Mouse (Mus musculus): ENCODE measurements around the gene Gstt2. TPM values are rescaled to one million over a fixed set of nuclear protein-coding genes. Genes with fewer than 3 reads are reported as not detected.
"Not testable (repeated sequence)": the region's sequence is repeated elsewhere in the genome, so short reads cannot be mapped to it uniquely, and the experiment has no call there.

The Gstt2 gene
- polyA plus RNA-seq, 1 experiment, result 73.4 TPM

- Histone ChIP-seq H3K36me3 (ENCODE audit: control insufficient read depth, insufficient read depth, low read length) (no peaks in the 10 kb centered on the region), H3K4me3 (ENCODE audit: extremely low read depth, insufficient read depth, insufficient read length) (no peak overlapping the region), H3K27ac (ENCODE audit: insufficient read depth, low read length) (no peak overlapping the region), H3K4me1 (ENCODE audit: control insufficient read depth, insufficient read depth, insufficient read length) (no peaks in the 10 kb centered on the region; the same call in 1 of the 2 replicates), H3K27me3 (ENCODE audit: control insufficient read depth, insufficient read depth, low read length) (no peaks in the 10 kb centered on the region)
- whole genome bisulfite sequencing, result 45% methylated on average over 3 of the region's 3 CpGs
- TF ChIP-seq CTCF (IDR thresholded peaks at IDR 0.05; ENCODE audit: extremely low read depth, insufficient read depth, insufficient read length, insufficient replicate concordance), result no peak
- TF ChIP-seq POLR2A (IDR thresholded peaks at IDR 0.05; ENCODE audit: low read depth, low read length), result no peak
- DNase-seq (ENCODE audit: low read depth in 1 of 2, low spot score in 2 of 2), result no peak
These were observed 11.2 kb upstream of the Gstt2 start for GRCm38 (mm10) chr10:75848382-75848781.

GRCm38 (mm10) chr10:75845306-75845930 lies 8.2 kb upstream of the Gstt2 start:
- Histone ChIP-seq H3K4me1 (ENCODE audit: control insufficient read depth, insufficient read depth, insufficient read length) (no peaks in the 10 kb centered on the region; the same call in 1 of the 2 replicates), H3K27ac (ENCODE audit: insufficient read depth, low read length) (no peak overlapping the region), H3K36me3 (ENCODE audit: control insufficient read depth, insufficient read depth, low read length) (no peaks in the 10 kb centered on the region), H3K4me3 (ENCODE audit: extremely low read depth, insufficient read depth, insufficient read length) (no peak overlapping the region), H3K27me3 (ENCODE audit: control insufficient read depth, insufficient read depth, low read length) (no peaks in the 10 kb centered on the region)
- 87% methylated on average over 6 of the region's 6 CpGs for WGBS
- no peak for TF ChIP-seq POLR2A (IDR thresholded peaks at IDR 0.05; ENCODE audit: low read depth, low read length)
- TF ChIP-seq CTCF (IDR thresholded peaks at IDR 0.05; ENCODE audit: extremely low read depth, insufficient read depth, insufficient read length, insufficient replicate concordance), result no peak
- DNase-seq (ENCODE audit: low read depth in 1 of 2, low spot score in 2 of 2), result no peak

- Histone ChIP-seq H3K36me3 (ENCODE audit: control insufficient read depth, insufficient read depth, low read length) (no peaks in the 10 kb centered on the region), H3K27ac (ENCODE audit: insufficient read depth, low read length) (no peak overlapping the region), H3K4me1 (ENCODE audit: control insufficient read depth, insufficient read depth, insufficient read length) (no peaks in the 10 kb centered on the region; the same call in 1 of the 2 replicates), H3K4me3 (ENCODE audit: extremely low read depth, insufficient read depth, insufficient read length) (no peak overlapping the region), H3K27me3 (ENCODE audit: control insufficient read depth, insufficient read depth, low read length) (no peaks in the 10 kb centered on the region)
- WGBS, result 66% methylated on average over 1 of the region's 1 CpGs
- TF ChIP-seq CTCF (IDR thresholded peaks at IDR 0.05; ENCODE audit: extremely low read depth, insufficient read depth, insufficient read length, insufficient replicate concordance), result no peak
- TF ChIP-seq POLR2A (IDR thresholded peaks at IDR 0.05; ENCODE audit: low read depth, low read length), result no peak
- DNase-seq (ENCODE audit: low read depth in 1 of 2, low spot score in 2 of 2), result no peak
These were observed 7.6 kb upstream of the Gstt2 start for GRCm38 (mm10) chr10:75844800-75845199.

- WGBS, result 85% methylated on average over 6 of the region's 6 CpGs
- not testable (repeated sequence) for H3K36me3 ChIP-seq (ENCODE audit: control insufficient read depth, insufficient read depth, low read length); H3K27me3 ChIP-seq (ENCODE audit: control insufficient read depth, insufficient read depth, low read length); H3K4me1 ChIP-seq (ENCODE audit: control insufficient read depth, insufficient read depth, insufficient read length); H3K27ac ChIP-seq (ENCODE audit: insufficient read depth, low read length); DNase-seq (ENCODE audit: low read depth in 1 of 2, low spot score in 2 of 2); H3K4me3 ChIP-seq (ENCODE audit: extremely low read depth, insufficient read depth, insufficient read length)
These were observed 6.7 kb upstream of the Gstt2 start for GRCm38 (mm10) chr10:75843898-75844297.

GRCm38 (mm10) chr10:75839092-75839491 lies 1.9 kb upstream of the Gstt2 start:
- 83% methylated on average over 10 of the region's 10 CpGs for WGBS

DNA sequence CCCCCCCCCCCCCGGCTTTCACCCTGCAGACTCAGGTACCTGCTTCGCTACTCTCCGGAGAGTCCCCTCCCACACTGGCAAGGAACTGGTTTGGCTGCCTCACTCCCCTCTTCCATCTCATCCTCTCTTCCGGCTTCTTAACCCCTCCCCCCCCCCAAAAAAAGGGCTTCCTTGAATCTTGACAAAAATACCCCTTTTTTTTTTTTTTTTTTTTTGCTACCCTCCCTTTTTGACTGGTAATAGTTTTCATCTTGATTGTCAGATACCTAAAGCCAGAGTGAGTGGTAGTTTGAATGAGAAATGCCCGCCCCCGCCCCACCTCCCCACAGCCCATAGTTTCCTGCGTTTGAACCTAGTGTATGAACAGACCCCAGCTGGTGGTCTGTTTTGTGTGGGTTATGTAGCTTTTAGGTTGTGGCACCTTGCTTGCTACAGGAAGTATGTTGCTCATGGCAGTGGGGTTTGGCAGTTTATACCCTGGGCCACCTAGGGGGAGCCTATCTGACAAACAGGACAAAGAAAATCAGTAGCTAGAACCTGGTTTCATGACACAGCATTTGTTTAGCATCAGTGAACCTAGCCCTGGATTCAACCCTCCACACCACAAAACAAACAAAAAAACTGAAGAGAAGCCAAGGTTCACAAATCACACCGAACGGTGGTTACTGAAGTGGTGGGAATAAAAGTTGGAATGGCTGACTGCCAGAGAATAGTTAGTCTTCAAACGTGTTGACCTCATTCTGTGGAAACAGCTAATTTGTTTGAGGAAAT lies 1.3 kb downstream of the Gstt2 start:
- TF ChIP-seq POLR2A (IDR thresholded peaks at IDR 0.05; ENCODE audit: low read depth, low read length), result no peak
- no peak for TF ChIP-seq CTCF (IDR thresholded peaks at IDR 0.05; ENCODE audit: extremely low read depth, insufficient read depth, insufficient read length, insufficient replicate concordance)
- Histone ChIP-seq H3K4me1 (ENCODE audit: control insufficient read depth, insufficient read depth, insufficient read length) (peaks cover 13% of the 10 kb centered on the region; the same call in 1 of the 2 replicates), H3K27ac (ENCODE audit: insufficient read depth, low read length) (no peak overlapping the region; the same call in 1 of the 2 replicates), H3K27me3 (ENCODE audit: control insufficient read depth, insufficient read depth, low read length) (no peaks in the 10 kb centered on the region), H3K36me3 (ENCODE audit: control insufficient read depth, insufficient read depth, low read length) (no peaks in the 10 kb centered on the region), H3K4me3 (ENCODE audit: extremely low read depth, insufficient read depth, insufficient read length) (peak overlapping the region; percentile 7; the same call in 1 of the 2 replicates)
- DNase-seq (ENCODE audit: low read depth in 1 of 2, low spot score in 2 of 2), result peak in 1 of 2 experiments; percentile 62
- whole genome bisulfite sequencing, result 2% methylated on average over 8 of the region's 10 CpGs

More at GRCm38 (mm10) chr10:75839092-75839491, 1.9 kb upstream of the Gstt2 start:
- no peaks in the 10 kb centered on the region for H3K27me3 ChIP-seq (ENCODE audit: control insufficient read depth, insufficient read depth, low read length)
- H3K27ac ChIP-seq (ENCODE audit: insufficient read depth, low read length), result no peak overlapping the region
- H3K4me3 ChIP-seq (ENCODE audit: extremely low read depth, insufficient read depth, insufficient read length), result no peak overlapping the region
- H3K4me1 ChIP-seq (ENCODE audit: control insufficient read depth, insufficient read depth, insufficient read length), result peaks cover 8% of the 10 kb centered on the region; the same call in 1 of the 2 replicates
- DNase-seq (ENCODE audit: low read depth in 1 of 2, low spot score in 2 of 2), result no peak
- H3K36me3 ChIP-seq (ENCODE audit: control insufficient read depth, insufficient read depth, low read length), result no peaks in the 10 kb centered on the region
- TF ChIP-seq POLR2A (IDR thresholded peaks at IDR 0.05; ENCODE audit: low read depth, low read length) (no peak), CTCF (IDR thresholded peaks at IDR 0.05; ENCODE audit: extremely low read depth, insufficient read depth, insufficient read length, insufficient replicate concordance) (no peak)

DNA sequence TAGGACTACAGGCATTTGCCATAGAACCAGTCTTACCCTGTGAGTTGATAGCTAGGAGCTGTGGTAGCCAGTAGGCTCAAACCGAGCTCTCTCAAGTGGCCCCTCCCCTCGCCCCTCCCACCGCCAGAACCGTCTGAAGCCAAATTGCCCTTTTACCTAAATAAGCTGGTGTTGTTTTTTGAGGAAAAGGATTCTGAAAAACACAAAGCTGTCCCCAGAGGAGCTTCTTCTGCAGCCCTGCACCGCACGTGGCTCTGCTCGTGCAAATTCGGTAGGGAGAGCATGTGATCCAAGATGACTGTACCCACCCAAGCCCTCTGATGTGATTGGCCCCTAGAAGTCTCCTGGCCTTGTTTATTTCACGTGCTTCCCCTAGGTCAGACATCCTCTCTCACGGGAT lies 1.9 kb downstream of the Gstt2 start:
- peaks cover 13% of the 10 kb centered on the region; the same call in 1 of the 2 replicates for H3K4me1 ChIP-seq (ENCODE audit: control insufficient read depth, insufficient read depth, insufficient read length)
- under 1% methylated on average over 10 of the region's 10 CpGs for WGBS
- peak overlapping the region; percentile 54 for H3K4me3 ChIP-seq (ENCODE audit: extremely low read depth, insufficient read depth, insufficient read length)
- DNase-seq (ENCODE audit: low read depth in 1 of 2, low spot score in 2 of 2), result peak; percentile 57 to 77
- H3K27ac ChIP-seq (ENCODE audit: insufficient read depth, low read length), result peak overlapping the region; percentile 78
- no peaks in the 10 kb centered on the region for H3K27me3 ChIP-seq (ENCODE audit: control insufficient read depth, insufficient read depth, low read length)
- no peaks in the 10 kb centered on the region for H3K36me3 ChIP-seq (ENCODE audit: control insufficient read depth, insufficient read depth, low read length)
- TF ChIP-seq POLR2A (IDR thresholded peaks at IDR 0.05; ENCODE audit: low read depth, low read length), result no peak
